Mouse (Mus musculus) urinary bladder, postnatal 4 days (tissue): ENCODE measurements around the gene Gabrb1.

Experiments used
- DNase-seq, 2 experiments: peaks; one replicate each; pipeline ENCODE4 v3.0.0; 2021 to 2022; ENCODE audit warnings: low spot score in 2 of 2

Gene Gabrb1

DNA sequence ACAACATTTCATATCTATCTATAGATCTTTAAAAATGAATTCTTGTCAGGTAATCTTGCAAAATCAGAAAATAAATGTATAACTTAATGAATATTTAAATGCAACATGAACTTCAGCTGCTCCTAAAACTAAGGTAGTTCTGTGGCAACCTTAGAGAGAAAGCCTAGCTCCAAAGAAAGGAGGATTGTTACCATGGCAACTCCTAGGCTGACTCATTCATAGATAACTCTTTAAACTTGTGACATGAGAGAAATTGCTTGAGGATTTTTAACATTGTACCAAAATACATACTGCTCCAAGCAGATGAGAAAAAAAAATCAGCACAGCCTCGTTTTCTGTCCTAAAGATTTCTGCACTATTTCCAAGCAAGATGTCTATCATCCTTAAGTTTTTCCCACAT, 171.1 kb downstream of the Gabrb1 start:
- DNase-seq: no peak

DNA sequence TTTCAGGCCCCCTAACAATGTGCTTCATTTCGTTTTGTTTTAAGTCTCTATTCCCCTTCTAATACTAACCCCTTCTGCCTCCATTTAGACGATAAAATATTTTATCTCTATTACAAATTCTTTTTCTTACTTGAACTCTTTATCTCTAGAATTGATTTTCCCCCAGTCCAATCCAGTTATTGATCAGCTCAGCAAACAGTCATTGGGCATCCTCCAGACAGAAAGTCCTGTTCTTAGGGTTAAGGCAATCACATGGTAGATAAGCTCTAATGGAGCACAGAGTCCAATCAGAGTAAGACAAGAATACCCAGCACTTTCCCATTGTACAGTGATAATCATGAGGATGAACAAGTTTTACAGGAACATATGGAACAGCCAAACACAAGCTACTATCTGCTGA, 172.4 kb downstream of the Gabrb1 start:
- DNase-seq: no peak

DNA sequence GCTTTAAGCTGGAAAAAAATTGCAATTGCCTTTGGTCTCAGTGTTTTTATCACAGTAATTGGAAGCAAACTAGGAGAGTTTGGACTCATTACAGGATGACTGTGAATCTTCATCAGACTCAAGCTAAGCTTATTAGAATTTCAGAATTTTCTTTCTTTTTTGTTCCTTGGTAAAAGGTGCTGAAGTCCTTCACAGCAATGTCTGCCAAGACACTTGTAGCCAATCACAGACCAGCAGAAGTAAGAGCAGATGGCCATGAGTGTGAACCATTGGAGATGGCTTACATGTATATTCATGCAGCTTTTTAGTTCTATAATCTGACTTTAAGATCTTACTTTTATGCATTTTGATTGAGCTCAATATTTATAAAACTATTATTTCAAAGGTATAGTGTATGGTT, 184.3 kb downstream of the Gabrb1 start:
- no peak for DNase-seq

DNA sequence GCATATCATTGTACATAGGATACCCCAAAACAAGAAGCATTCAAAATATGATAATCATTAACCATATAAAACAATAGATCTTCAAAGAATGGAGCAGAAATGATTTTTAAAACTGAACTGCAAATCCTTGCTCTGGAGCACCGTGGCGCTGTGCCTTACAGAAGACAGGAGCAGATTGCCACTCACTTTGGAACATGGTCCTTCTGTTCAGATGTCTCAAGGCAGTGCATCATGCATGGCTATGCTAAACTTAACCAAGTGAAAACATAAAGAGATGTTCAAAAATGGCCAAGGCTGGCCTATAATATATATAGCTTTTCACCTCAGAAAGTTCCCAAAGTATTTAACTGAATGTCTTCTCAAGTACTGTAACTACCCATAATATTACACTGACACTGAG, 240.3 kb downstream of the Gabrb1 start:
- no peak for DNase-seq

DNA sequence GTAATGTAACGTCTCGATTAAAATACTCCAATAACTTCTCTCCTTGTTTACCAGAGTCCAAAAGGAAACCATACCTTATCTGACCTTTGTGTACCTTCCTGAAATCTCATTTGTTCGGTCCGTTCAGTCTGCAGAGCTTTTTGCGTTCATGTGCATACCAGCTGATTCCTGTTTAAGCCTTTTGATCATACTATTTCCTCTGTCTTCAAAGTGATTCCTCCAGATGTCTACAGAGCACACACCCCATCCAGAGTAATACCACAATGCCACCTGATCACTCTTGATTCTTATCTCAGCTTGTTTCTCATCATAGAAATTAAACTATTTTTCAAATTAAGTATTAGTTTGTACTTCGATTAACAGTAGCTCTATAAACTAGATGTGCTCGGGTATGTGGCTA, 245.5 kb downstream of the Gabrb1 start:
- no peak for DNase-seq

DNA sequence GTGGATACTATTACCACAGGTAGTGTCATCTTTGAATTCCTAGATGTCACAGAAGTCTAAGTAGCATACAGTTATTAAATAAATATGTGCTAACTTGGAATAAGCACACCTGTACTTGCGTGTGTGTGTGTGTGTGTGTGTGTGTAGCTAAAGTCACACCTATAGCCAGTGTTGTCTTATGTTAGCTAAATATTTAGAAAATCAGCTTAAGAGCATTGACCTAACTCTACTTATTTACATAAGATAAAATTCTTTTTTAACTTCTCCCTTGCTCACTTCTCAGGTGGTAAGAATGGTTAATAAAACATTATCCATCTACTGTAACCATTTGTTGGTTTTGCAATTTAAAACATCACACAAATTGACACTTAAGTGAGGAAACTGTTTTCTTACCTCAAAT, 256.1 kb downstream of the Gabrb1 start:
- no peak for DNase-seq

DNA sequence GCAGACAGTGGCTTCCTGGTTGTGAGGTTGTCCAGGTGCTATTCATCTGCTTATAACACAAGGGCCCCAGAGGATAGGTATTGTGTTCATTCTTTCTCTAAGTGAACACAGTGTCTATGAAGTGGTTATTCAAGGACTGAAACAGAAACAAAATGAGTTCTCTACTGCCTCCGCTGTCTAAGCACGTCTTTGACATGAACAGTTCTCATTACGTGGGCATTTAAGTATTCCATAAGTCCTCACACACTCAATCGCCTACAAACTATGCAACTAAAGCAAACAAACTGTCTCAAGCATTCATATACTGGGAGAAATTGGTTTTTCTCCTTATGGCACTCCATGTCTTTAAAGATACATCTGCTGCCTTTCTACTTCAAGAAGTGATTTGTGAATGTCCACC, 257.8 kb downstream of the Gabrb1 start:
- no peak for DNase-seq

DNA sequence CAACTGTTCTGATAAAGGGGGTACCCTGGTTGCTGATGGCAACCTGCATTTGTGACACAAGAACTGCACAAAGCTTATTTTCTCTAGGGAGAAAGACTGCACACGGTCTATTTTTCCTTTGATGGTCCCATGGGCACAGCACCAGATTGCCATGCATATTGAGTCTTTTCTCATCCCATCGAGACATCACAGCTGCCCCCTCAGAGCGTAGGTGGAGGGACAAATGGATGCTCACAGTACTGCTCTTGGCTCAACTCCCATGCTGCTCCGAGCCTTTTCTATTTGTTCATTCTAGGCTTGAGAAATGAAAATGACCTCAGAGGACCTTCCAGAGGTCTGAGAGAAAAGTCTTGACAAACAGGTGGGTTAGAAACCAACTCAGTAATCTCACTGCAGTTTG, 259.3 kb downstream of the Gabrb1 start:
- no peak for DNase-seq

DNA sequence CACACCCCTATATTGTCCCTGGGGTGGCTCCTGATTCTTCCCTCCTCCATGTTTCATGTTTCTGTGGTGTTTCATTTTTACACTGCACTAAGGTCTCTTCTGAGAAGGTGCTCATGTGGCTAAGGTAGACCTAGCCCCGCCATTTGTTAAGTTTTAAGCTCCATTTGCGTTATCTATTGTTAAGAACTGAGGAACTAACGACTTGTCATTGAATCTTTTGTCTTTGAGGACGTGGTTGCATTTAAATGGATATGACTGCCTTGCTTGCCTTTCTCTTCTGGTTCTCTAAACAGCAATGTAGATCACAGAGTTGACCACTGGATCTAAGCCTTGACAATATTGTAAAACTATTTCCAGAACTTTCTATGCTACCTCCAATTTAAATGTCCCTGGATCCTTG, 265.7 kb downstream of the Gabrb1 start:
- no peak for DNase-seq

DNA sequence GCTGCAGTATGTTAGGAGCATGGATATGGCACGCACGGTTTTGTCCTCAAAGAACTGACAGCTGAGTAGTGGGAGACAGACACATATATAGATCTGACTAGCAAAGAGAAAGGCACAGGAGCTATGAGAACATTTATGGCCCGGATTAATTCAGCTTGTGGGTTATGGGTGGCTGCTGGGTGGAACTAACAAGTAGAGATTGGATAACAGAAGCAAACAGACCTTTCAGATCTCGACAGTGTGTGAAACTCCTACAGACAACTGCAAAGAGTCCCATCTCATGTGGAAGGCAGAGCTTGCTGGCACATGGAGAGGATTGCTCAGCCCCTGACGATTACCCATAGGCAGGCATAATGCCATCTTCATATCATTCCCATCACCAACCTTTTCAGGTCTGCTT, 268.4 kb downstream of the Gabrb1 start:
- no peak for DNase-seq

DNA sequence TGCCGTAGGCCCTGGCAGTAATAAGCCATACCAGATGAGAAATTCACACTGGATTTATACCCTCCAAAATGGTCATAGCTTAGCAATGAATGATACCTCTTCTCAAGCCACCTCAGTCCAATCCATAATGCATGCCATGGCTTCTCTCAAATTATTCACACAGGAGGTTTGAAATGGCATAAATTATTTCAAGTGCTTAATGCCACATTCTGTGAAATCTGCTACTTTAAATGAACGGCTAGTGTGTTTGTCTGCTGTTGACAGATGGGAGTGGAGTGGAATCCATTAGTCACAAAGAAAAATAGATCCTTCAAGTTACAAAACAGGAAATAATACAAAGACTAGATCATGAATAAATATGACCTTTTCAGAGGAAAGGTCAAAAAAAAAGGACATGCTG, 272.1 kb downstream of the Gabrb1 start:
- no peak for DNase-seq

DNA sequence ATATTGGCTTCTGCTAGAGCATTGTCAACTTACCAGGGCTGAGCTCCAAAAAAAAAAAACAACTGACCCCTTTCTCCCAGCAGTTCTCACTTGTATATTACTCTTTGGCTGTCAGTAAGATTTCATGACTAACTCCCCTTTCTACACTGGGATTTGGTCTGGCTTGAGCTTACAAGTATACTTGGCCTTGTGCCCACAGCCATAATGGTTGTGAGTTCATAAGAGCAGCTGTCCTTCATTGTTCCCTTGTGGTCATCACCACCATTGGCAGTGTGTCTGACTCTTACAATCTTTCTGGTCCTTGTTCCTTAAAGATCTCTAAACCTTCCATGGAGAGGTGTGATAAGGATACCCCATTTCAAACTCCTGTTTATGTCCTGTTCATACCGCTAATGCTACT, 293.5 kb downstream of the Gabrb1 start:
- no peak for DNase-seq

DNA sequence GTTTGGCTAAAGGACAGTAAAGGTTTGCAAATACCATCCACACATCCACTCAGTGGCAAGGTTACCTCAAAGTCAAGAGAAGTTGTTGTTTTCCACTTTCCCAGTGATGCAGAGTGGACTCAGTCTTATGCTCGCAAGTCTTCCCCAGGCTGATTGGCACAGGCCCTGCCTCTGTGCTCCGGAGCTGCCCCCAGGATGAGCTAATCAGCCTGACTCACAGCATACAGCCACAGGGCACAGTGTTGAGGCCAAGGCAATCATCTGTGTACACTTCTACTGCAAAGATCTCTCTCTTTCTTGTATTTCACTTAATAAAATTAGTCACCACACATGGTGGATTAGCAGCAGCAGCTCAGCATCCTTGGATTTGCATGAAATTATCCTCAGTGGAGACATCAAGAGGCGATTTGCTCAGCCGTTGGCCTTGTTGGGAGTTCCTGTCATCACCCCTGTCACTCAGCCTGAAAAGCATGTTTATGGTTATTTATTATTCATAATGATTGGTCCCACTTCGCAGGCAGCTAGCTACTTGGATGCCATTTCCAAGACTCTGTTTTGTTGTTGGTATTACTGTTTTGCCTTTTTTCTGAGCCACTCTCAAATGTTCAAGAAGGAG, 297.3 kb downstream of the Gabrb1 start:
- no peak for DNase-seq

DNA sequence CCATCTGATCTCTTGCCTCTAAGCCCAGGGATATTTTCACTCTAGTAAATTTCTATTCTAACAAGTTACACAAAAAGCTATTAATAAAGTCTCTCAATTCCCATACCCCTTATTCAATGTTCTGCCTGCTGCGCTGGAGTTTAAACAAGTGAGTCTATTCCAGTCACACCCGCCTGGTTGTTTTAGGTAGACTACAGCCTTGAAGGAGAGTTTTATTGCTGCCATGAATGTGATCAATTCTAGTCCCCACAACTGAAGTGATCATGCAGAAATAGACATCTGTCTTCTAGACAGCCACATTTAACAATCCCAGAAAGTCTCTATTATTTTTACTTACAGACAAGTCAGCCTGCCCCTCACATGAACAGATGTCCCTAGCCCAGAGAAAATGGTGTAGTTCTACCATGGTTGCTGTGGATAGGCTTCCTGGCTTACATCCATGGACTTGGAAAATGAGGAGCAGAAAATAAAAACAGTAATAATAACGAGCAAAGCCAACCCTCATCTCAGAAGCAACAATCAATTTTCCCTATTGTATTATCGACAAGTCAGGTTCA, 307.0 kb downstream of the Gabrb1 start:
- no peak for DNase-seq

DNA sequence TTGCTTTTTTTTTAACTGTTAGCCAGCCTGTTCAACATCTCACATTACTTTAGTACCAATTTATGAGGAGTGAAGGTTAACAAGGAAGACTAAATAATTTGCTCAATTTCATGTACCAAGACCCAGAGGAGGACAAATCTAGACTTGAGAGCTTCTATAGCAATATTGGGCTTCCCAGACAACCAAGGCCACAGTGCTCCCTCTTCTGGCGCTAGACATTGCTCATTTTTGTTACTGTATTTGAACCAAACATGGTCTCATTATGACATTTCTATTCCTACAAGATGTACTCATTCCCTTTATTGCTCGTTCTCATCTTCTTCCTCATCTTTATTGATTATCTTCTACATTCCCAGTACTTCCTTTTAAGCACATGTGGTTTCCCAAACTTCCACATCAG, 307.6 kb downstream of the Gabrb1 start:
- no peak for DNase-seq

DNA sequence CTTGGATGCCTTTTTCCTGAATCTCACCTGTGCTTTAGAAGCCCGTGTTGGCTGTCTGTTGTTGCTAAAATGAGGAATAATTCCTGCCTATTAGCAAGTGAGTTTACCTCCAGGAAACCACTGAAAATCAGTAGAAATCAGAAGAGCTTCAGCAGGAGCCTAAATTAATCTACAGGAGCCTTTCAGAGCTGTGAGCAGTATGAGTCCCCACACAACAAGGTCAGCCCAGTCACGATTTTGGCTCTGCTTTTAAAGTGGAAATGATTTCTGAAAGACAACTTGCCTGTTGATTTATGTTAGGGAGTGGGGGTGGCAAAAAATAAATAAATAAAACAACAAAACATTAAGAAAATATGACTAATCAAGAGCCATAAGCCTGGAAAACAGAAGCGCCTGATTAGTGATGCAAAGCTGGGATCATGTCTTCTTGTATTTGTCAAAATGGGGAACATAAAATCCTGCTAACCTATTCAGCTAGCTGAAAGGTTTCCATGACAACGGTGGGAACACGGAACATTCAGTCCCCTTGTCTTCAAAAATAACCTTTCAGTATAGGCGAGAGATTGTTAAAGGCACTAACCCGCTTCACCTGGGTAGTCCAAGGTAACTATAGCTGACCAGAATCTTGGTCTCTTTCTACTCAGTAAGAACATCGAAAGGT, 312.4 kb downstream of the Gabrb1 start:
- no peak for DNase-seq

DNA sequence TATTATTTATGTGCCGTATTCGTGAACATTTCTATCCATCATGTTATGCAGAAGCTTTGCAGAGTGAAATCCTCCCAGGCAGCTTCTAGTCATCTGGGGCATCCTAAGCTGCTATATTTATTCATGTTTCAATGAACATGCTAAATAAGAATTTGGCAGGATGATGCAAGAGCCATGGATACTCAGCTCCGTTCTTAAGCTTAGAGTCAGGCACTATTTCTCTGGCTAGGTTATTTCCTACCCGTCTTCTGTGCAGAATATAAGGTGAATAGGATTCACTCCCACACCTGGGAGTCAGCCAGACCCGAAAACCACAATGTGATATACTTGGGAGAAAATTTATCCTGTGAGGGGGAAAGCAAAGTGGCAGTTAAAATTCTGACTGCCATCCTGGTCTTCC, 314.9 kb downstream of the Gabrb1 start:
- no peak for DNase-seq

DNA sequence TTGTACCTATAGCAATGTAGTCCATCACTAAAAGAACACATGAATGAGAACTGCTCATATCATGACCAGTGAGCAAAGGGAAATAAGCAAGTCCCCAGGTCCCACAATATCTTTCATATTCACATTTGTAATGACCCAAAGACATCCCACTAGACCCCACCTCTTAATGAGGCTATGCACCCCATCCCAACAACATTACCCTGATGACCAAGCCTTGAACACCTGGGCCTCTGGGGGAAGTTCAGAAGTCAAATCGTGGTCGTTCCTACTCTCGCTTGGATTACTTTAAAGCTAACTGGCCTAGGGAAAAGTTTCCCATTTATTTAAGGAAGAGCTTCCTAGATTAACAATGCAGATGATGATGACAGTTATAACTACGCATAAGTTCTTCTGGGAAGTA, 318.2 kb downstream of the Gabrb1 start:
- DNase-seq: no peak

DNA sequence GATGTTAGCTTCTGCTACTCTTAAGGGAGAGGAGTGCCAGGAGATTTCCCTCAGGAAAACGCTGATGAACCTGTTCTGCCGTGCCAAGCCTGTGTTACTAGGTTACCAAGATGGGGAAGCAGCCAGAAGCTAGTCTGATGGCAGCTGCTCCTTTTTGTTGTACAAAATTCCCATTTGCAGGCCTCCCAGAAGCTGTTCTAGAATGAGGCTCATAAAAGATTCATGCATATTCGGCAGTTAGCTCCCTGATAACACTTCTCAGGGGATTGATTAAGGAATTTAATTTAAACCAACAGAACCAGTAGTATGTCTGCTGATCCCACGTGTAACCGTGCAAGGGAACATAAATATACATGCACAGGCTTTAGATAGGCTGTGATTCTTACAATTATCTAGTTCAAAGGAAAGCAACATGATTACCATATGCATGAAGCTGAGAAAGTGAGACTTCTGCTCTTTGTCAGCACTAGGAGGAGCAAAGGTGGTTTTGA, 318.7 kb downstream of the Gabrb1 start:
- no peak for DNase-seq

DNA sequence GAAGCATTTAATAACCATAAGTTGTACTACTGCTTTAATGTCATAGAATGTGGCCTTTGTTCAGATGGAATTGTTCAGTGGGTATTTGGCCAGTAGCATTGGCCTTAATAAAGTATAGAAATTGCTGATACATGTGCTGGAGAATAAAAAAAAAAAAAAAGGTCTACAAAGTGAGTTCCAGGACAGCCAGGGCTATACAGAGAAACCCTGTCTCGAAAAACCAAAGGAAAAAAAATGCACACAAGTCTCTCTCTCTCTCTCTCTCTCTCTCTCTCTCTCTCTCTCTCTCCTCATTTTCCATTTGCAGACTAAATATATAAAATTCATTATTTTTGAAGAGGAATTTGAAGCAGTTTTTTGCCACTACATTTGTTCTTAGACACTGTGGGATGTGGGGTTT, 328.6 kb downstream of the Gabrb1 start:
- DNase-seq: no peak

DNA sequence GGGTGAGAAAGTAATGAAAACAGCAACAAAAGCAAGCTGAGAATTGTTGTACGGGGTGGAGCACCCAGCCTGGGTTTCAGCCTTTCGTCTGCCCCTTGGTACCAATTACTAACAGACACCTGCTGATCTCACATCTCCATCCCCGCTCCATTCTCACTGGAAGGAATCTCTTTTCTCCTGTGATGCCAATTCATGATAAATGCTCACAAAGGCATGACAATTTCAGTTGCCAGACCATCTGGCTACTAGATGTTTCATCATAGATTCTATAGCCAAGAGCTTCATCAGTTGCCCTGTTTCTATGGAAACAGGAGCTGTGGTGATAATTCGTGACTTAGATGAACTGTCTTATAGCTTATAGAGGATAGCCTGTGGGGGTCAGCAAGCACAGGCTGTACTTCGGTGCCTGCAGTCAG, 329.1 kb downstream of the Gabrb1 start:
- no peak for DNase-seq

DNA sequence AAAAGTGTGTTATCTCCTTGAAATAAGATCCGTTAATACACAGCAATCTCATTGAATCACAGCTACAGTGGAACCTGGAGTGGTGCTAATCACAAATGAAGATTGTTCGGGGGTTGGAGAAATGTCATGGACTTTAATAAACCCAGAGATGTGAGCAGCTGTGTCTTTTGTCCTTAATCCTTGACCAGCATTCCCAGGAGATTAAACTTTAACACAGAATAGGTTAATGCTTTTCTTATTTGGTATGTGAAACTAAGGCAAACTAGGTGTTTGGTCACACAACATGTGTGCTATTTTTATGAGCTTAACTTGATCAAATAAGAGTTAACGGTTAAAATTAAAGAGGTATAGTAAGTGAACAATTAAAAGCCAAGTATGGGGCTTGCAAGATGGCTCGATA, 341.6 kb downstream of the Gabrb1 start:
- DNase-seq: no peak

DNA sequence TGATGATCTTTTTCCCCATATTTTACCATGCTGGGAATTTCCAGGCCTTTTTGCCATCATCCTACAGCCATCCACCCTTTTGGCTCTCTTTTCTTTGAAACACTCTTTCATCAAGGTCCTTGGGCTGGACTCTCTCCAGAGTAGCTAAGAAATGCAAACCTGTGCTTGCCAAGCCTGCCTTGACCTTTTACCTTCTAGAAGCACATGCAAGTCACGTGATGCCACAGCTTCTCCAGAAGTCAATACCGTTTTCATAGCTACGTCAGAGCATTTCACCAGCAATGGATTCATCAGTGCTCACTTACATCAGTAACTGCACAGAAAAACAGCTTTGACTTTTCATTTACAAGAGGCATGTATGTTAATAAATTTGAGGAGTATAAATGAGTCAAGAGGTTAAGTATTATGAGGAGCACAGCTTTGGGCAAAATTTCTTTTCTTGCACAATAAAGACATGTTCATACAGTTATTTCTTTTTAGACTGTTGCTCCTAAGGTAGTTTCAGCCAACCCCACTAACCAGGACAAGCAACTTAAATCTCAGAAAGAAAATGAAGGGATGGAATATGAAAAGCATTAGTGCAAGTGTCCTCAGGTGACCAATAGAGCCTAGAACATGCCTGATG, 346.0 kb downstream of the Gabrb1 start:
- no peak for DNase-seq
